Mouse (Mus musculus) MEL (cell line): ENCODE data around the gene Sipa1l2. TPM values are rescaled to one million over a fixed set of nuclear protein-coding genes. Genes with fewer than 3 reads are reported as not detected.

Source experiments
- DNase-seq: peaks from one replicate; pipeline ENCODE4 v3.0.0; 2011; ENCODE audit warnings: low read depth, low spot score
- H3K27ac ChIP-seq: 2 replicates; pipeline ENCODE4 v1.5.1; 2012; ENCODE audit warnings: low read depth, mild to moderate bottlenecking, control low read depth, low read length, moderate library complexity; ENCODE audit not compliant: control insufficient read depth
- H3K27me3 ChIP-seq, 2 experiments: fragments of 150-350 bp in 1 of 2; sonication (generic) in 1 of 2; 2 replicates each; pipeline ENCODE4 v1.6.1; 2012; ENCODE audit warnings: low read length in 2 of 2, mild to moderate bottlenecking in 2 of 2, improper control_type of control experiment in 1 of 2, moderate library complexity in 1 of 2; ENCODE audit not compliant: insufficient read depth in 2 of 2, control insufficient read depth in 1 of 2
- H3K36me3 ChIP-seq, 2 experiments: 2 replicates each; pipeline ENCODE4 v1.6.1; 2012 to 2014; ENCODE audit warnings: low read length in 2 of 2, improper control_type of control experiment in 1 of 2, inconsistent platforms in 1 of 2, mild to moderate bottlenecking in 1 of 2; ENCODE audit not compliant: insufficient read depth in 2 of 2, control insufficient read depth in 1 of 2
- H3K4me1 ChIP-seq, 2 experiments: fragments of 150-350 bp in 1 of 2; sonication (generic) in 1 of 2; 2 replicates each; pipeline ENCODE4 v1.6.1; 2012; ENCODE audit warnings: low read length in 2 of 2, improper control_type of control experiment in 1 of 2, mild to moderate bottlenecking in 1 of 2; ENCODE audit not compliant: insufficient read depth in 2 of 2, control insufficient read depth in 1 of 2
- H3K4me3 ChIP-seq, 2 experiments: fragments of 150-350 bp in 1 of 2; sonication (generic) in 1 of 2; 2 replicates each; pipeline ENCODE4 v1.5.1; 2012; ENCODE audit warnings: low read depth in 2 of 2, low read length in 2 of 2, mild to moderate bottlenecking in 2 of 2, moderate library complexity in 2 of 2, control low read depth in 1 of 2, improper control_type of control experiment in 1 of 2; ENCODE audit not compliant: control insufficient read depth in 1 of 2, insufficient read depth in 1 of 2
- H3K79me2 ChIP-seq: 2 replicates; pipeline ENCODE4 v1.6.1; 2012; ENCODE audit warnings: mild to moderate bottlenecking, low read length, moderate library complexity; ENCODE audit not compliant: control insufficient read depth, poor library complexity, insufficient read depth
- H3K9ac ChIP-seq: 2 replicates; pipeline ENCODE4 v1.6.1; 2012; ENCODE audit warnings: low read depth, mild to moderate bottlenecking, control low read depth, low read length, moderate library complexity; ENCODE audit not compliant: control insufficient read depth, poor library complexity, severe bottlenecking
- H3K9me3 ChIP-seq: fragments of 150-350 bp; sonication (generic); replicated peaks from 2 replicates; pipeline ENCODE4 v1.6.1; 2012; ENCODE audit warnings: mild to moderate bottlenecking, low read length, improper control_type of control experiment, moderate library complexity; ENCODE audit not compliant: insufficient read depth
- CHD1 ChIP-seq: IDR thresholded peaks from 2 replicates; pipeline ENCODE4 v1.6.1; 2012; ENCODE audit warnings: low read depth, mild to moderate bottlenecking, inconsistent platforms, low read length, improper control_type of control experiment
- CHD2 ChIP-seq: IDR thresholded peaks from 2 replicates; pipeline ENCODE4 v1.6.1; 2011; ENCODE audit warnings: low read length, improper control_type of control experiment
- CTCF ChIP-seq, 3 experiments: IDR thresholded peaks in 2 of 3; conservative IDR thresholded peaks in 1 of 3; 2 replicates each; pipeline ENCODE4 v1.5.1; 2011 to 2012; ENCODE audit warnings: low read length in 3 of 3, low read depth in 2 of 3, mild to moderate bottlenecking in 2 of 3, improper control_type of control experiment in 1 of 3, inconsistent platforms in 1 of 3, mixed read lengths in 1 of 3, moderate library complexity in 1 of 3; ENCODE audit not compliant: control insufficient read depth in 1 of 3, insufficient read depth in 1 of 3, poor library complexity in 1 of 3, severe bottlenecking in 1 of 3
- ELF1 ChIP-seq: IDR thresholded peaks from 2 replicates; pipeline ENCODE4 v1.6.1; 2014; ENCODE audit warnings: low read depth, mild to moderate bottlenecking, inconsistent platforms, low read length, improper control_type of control experiment, moderate library complexity
- EP300 ChIP-seq, 2 experiments: IDR thresholded peaks; 2 replicates each; pipeline ENCODE4 v1.6.1; 2011; ENCODE audit warnings: improper control_type of control experiment in 2 of 2, low read length in 2 of 2, low read depth in 1 of 2, mild to moderate bottlenecking in 1 of 2
- ETS1 ChIP-seq: IDR thresholded peaks from 2 replicates; pipeline ENCODE4 v1.6.1; 2012; ENCODE audit warnings: low read depth, mild to moderate bottlenecking, inconsistent platforms, low read length, improper control_type of control experiment, moderate library complexity
- GATA1 ChIP-seq: IDR thresholded peaks from 2 replicates; pipeline ENCODE4 v1.6.1; 2011; ENCODE audit warnings: low read depth, low read length, improper control_type of control experiment
- HCFC1 ChIP-seq: IDR thresholded peaks from 2 replicates; pipeline ENCODE4 v1.6.1; 2012; ENCODE audit warnings: low read depth, mild to moderate bottlenecking, inconsistent platforms, low read length, improper control_type of control experiment, moderate library complexity
- KAT2A ChIP-seq: conservative IDR thresholded peaks from 2 replicates; pipeline ENCODE4 v1.6.1; 2012; ENCODE audit warnings: low read depth, low read length, improper control_type of control experiment, inconsistent platforms
- MAX ChIP-seq: IDR thresholded peaks from 2 replicates; pipeline ENCODE4 v1.6.1; 2011; ENCODE audit warnings: low read length, improper control_type of control experiment
- MYB ChIP-seq: IDR thresholded peaks from 2 replicates; pipeline ENCODE4 v1.6.1; 2011; ENCODE audit warnings: mild to moderate bottlenecking, low read depth, low read length, improper control_type of control experiment
- MYC ChIP-seq: IDR thresholded peaks from 2 replicates; pipeline ENCODE4 v1.6.1; 2011; ENCODE audit warnings: low read depth, mild to moderate bottlenecking, low read length, improper control_type of control experiment, moderate library complexity
- NELFE ChIP-seq: IDR thresholded peaks from 2 replicates; pipeline ENCODE4 v1.6.1; 2011; ENCODE audit warnings: low read depth, low read length, improper control_type of control experiment
- NRF1 ChIP-seq: IDR thresholded peaks from 2 replicates; pipeline ENCODE4 v1.6.1; 2014; ENCODE audit warnings: low read depth, mild to moderate bottlenecking, inconsistent platforms, low read length, improper control_type of control experiment, moderate library complexity; ENCODE audit not compliant: poor library complexity, insufficient read depth, severe bottlenecking
- POLR2AphosphoS5 ChIP-seq: IDR thresholded peaks from 2 replicates; pipeline ENCODE4 v1.6.1; 2012; ENCODE audit warnings: low read depth, borderline replicate concordance, mild to moderate bottlenecking, inconsistent platforms, low read length, moderate library complexity, mixed read lengths
- RAD21 ChIP-seq: IDR thresholded peaks from 2 replicates; pipeline ENCODE4 v1.6.1; 2011; ENCODE audit warnings: mild to moderate bottlenecking, low read depth, low read length, improper control_type of control experiment
- RCOR1 ChIP-seq: IDR thresholded peaks from 2 replicates; pipeline ENCODE4 v1.6.1; 2012; ENCODE audit warnings: low read depth, mild to moderate bottlenecking, inconsistent platforms, low read length, improper control_type of control experiment
- SIN3A ChIP-seq: IDR thresholded peaks from 2 replicates; pipeline ENCODE4 v1.6.1; 2012; ENCODE audit warnings: low read length, improper control_type of control experiment, inconsistent platforms
- SMC3 ChIP-seq: IDR thresholded peaks from 2 replicates; pipeline ENCODE4 v1.6.1; 2011; ENCODE audit warnings: low read depth, low read length, improper control_type of control experiment
- TAL1 ChIP-seq: IDR thresholded peaks from 2 replicates; pipeline ENCODE4 v1.6.1; 2012; ENCODE audit warnings: mild to moderate bottlenecking, inconsistent platforms, low read length, moderate library complexity, mixed read lengths
- USF1 ChIP-seq: IDR thresholded peaks from 2 replicates; pipeline ENCODE4 v1.6.1; 2014; ENCODE audit warnings: low read depth, mild to moderate bottlenecking, inconsistent platforms, low read length, improper control_type of control experiment, moderate library complexity
- ZMIZ1 ChIP-seq: IDR thresholded peaks from 2 replicates; pipeline ENCODE4 v1.6.1; 2012; ENCODE audit warnings: low read depth, mild to moderate bottlenecking, inconsistent platforms, low read length, improper control_type of control experiment, moderate library complexity
- ZNF384 ChIP-seq: IDR thresholded peaks from 2 replicates; pipeline ENCODE4 v1.6.1; 2012; ENCODE audit warnings: low read depth, mild to moderate bottlenecking, inconsistent platforms, low read length, improper control_type of control experiment
- polyA plus RNA-seq, 2 experiments: library from polyadenylated mRNA; stranded (reverse) in 1 of 2; unstranded in 1 of 2; fragments of >175 nt in 1 of 2; fragments of >200 nt in 1 of 2; gene quantifications; 2 replicates each; pipeline versions ENCODE4 v1.2.1 to v1.2.4; 2012; ENCODE audit warnings: low replicate concordance in 2 of 2, low read depth in 1 of 2; ENCODE audit not compliant: insufficient read length in 2 of 2, insufficient read depth in 1 of 2, missing spikeins in 1 of 2
- total RNA-seq: library from RNA; depleted of rRNA; stranded (reverse); fragments of 300-350 nt; gene quantifications from 2 replicates; pipeline ENCODE4 v1.2.3, GENCODE M21; 2012

The Sipa1l2 gene
- total and polyA plus RNA-seq, 3 experiments, result not detected

- Histone ChIP-seq H3K27me3 (no peaks in the 10 kb centered on the region), H3K9me3 (no peaks in the 10 kb centered on the region), H3K4me3 (no peak overlapping the region), H3K9ac (no peak overlapping the region), H3K4me1 (no peaks in the 10 kb centered on the region), H3K79me2 (no peaks in the 10 kb centered on the region), H3K36me3 (no peaks in the 10 kb centered on the region), H3K27ac (no peak overlapping the region)
- DNase-seq, result no peak
- TF ChIP-seq MYC (no peak), SIN3A (no peak), USF1 (no peak), EP300 (IDR thresholded peaks at IDR 0.05; ENCODE audit: low read depth in 1 of 2, low read length in 2 of 2) (no peak), KAT2A (no peak), CTCF (IDR thresholded peaks at IDR 0.05 in 2 of 3, conservative IDR thresholded peaks at IDR 0.05 in 1 of 3; ENCODE audit: control insufficient read depth in 1 of 3, insufficient read depth in 1 of 3, low read depth in 2 of 3, low read length in 3 of 3, poor library complexity in 1 of 3, severe bottlenecking in 1 of 3) (no peak), MAX (no peak), ZNF384 (no peak), NRF1 (no peak), RAD21 (no peak), TAL1 (no peak), POLR2AphosphoS5 (no peak)
Observed at GRCm38 (mm10) chr8:125523213-125523612, 46.4 kb downstream of the Sipa1l2 start.

GRCm38 (mm10) chr8:125522151-125522550, 47.5 kb downstream of the Sipa1l2 start:
- H3K4me1 ChIP-seq, result no peaks in the 10 kb centered on the region
- H3K27ac ChIP-seq, result no peak overlapping the region
- no peaks in the 10 kb centered on the region for H3K36me3 ChIP-seq
- H3K79me2 ChIP-seq, result no peaks in the 10 kb centered on the region
- no peaks in the 10 kb centered on the region for H3K9me3 ChIP-seq
- TF ChIP-seq EP300 (IDR thresholded peaks at IDR 0.05; ENCODE audit: low read depth in 1 of 2, low read length in 2 of 2) (no peak), GATA1 (no peak), HCFC1 (no peak), CHD2 (no peak), RAD21 (no peak), ELF1 (no peak), SMC3 (no peak), NELFE (no peak), TAL1 (no peak), CHD1 (no peak), MYB (no peak), RCOR1 (no peak), ETS1 (no peak), USF1 (no peak), ZMIZ1 (no peak)
- TF ChIP-seq, all 39 proteins: peak for 0
- Histone ChIP-seq H3K9ac (no peak overlapping the region), H3K4me3 (no peak overlapping the region), H3K27me3 (no peaks in the 10 kb centered on the region)
- DNase-seq, result no peak
